Mouse (Mus musculus) thymus, adult 2 months (tissue): ENCODE measurements around the gene Tsr1.

Experiments used
- CTCF ChIP-seq: fragments of 200-500 bp; IDR thresholded peaks from 2 replicates; pipeline ENCODE4 v1.5.1; 2012; ENCODE audit warnings: mild to moderate bottlenecking, control low read depth, low read length, moderate library complexity, borderline replicate concordance; ENCODE audit not compliant: control insufficient read depth, poor library complexity, insufficient read depth; ENCODE audit errors: extremely low read depth
- POLR2A ChIP-seq: fragments of 200-500 bp; IDR thresholded peaks from 2 replicates; pipeline ENCODE4 v1.6.1; 2012; ENCODE audit warnings: mild to moderate bottlenecking, low read length, control low read depth, moderate library complexity; ENCODE audit not compliant: control insufficient read depth, poor library complexity, insufficient read depth; ENCODE audit errors: extremely low read depth

DNA sequence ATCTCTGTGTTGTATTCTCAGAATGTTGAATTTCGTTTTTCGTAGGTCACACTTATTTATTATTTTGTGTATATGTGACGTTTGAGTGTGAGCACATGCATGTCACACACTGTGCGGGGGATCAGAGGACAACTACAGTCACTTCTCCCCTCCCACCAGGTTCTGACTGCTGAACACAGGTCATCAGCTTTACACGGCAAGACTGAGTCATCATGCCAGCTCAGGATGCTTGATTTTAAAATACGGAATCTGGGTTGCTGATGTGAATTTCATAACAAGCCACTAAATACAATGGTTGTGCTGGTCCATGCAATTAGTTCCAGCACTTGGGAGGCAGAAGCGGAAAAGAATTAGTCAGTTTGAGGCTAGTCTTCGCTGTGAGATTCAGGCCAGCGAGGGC lies 16.9 kb upstream of the Tsr1 start:
- TF ChIP-seq CTCF (no peak), POLR2A (no peak)
